Comparison of ENCODE assay signal across 29 mouse cellular contexts in the genomic region with DNA sequence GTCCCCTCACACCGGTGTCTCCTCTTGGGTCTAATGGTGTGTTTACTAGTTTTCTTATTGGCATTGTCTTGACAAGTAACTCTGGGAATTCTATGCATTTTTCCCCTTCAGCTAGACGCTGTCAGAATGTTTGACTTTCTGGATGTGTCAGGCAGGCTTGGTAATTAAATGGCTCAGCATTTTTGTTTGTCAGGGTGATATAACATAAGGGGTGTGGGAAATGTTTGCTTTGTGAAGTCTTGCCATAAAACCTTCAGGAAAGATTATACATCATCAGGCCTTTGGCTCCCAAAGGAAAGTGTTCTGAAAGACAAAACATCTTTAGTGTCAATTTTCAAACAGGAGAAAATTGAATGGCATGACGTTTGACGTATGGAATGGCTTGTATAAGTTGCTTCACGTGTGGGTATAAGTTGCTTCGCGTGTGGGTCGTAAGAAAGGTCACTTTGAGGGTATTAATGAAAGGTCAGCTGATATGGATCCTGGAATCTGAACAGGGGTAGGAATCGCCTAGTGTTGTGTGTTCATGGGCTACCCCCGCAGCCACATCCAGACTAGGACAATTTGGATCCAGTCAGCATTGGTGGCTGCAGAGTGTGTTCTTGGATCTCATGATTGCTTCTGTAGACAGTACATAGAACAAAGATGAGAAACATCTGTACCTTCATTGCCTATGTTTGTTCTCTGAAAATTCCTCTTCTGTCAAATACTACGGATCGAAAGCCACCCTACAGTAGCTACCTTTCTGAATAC.
DNase-seq lines count a peak whose midpoint lies in the region; ATAC-seq and TF ChIP-seq lines count a peak whose summit lies in the region.
"Had no signal": no experiment of that assay in that cellular context is flagged by ENCODE, and none has a peak within 500 bp of the region (broad histone marks: within the 10 kb centered on the region; RNA-seq: fewer than 3 reads in every experiment).

No protein-coding gene starts in this region.

- TF ChIP-seq EP300 in lung, postnatal 0 days (IDR thresholded peaks at IDR 0.05), result peak; percentile 46

- H3K9ac ChIP-seq in heart, embryonic 12.5 days, result no peak overlapping the region
- H3K9ac ChIP-seq in kidney, postnatal 0 days (ENCODE audit: low read depth, low read length), result no peak overlapping the region
- H3K9ac ChIP-seq in lung, postnatal 0 days (replicated peaks; ENCODE audit: low read depth), result no peak overlapping the region
- H3K9ac ChIP-seq: embryonic facial prominence, embryonic 13.5 days; forebrain, embryonic 12.5 days; forebrain, postnatal 0 days; hindbrain, embryonic 14.5 days; limb, embryonic 15.5 days; liver, embryonic 13.5 days; midbrain, embryonic 12.5 days; neural tube, embryonic 13.5 days had no signal

- DNase-seq in heart, postnatal 14 days, result no peak
- DNase-seq in kidney, postnatal 0 days (ENCODE audit: low spot score), result peak; percentile 72
- DNase-seq in kidney, adult 18-20 months, result no peak
- DNase-seq in lung, postnatal 0 days (ENCODE audit: low spot score), result peak; percentile 61
- no peak for DNase-seq in lung, postnatal 4 days
- peak; percentile 30 for DNase-seq in mesoderm, embryonic 11.5 days (ENCODE audit: low read depth, low spot score)
- DNase-seq in frontal cortex, postnatal 25 days (ENCODE audit: low spot score in 2 of 2), result no peak
- DNase-seq: adrenal gland, postnatal 25 days; cerebellum, adult 11-12 months; cerebellum, adult 9-11 months; forebrain, postnatal 0 days; gastrocnemius, postnatal 14 days; kidney, postnatal 25 days; liver, embryonic 13.5 days; lung, adult 18-20 months; right cerebral cortex, postnatal 4 days; thymus, adult 18-20 months; thymus, postnatal 25 days had no signal

- H3K4me1 ChIP-seq in heart, embryonic 12.5 days (replicated peaks), result peaks cover 16% of the 10 kb centered on the region
- no peaks in the 10 kb centered on the region for H3K4me1 ChIP-seq in kidney, postnatal 0 days (replicated peaks; ENCODE audit: insufficient read depth, low read length)
- H3K4me1 ChIP-seq in lung, postnatal 0 days (ENCODE audit: insufficient read depth, low read depth, low read length), result no peaks in the 10 kb centered on the region
- H3K4me1 ChIP-seq: forebrain, embryonic 12.5 days; limb, embryonic 15.5 days; liver, embryonic 13.5 days; midbrain, embryonic 12.5 days; neural tube, embryonic 13.5 days had no signal

- H3K4me3 ChIP-seq in heart, embryonic 12.5 days, result no peak overlapping the region
- no peak overlapping the region for H3K4me3 ChIP-seq in kidney, postnatal 0 days (replicated peaks; ENCODE audit: low read depth, low read length)
- H3K4me3 ChIP-seq in lung, postnatal 0 days (ENCODE audit: low read depth, low read length), result no peak overlapping the region
- H3K4me3 ChIP-seq: embryonic facial prominence, embryonic 13.5 days; erythroblast, embryonic 14.5 days; forebrain, embryonic 12.5 days; layer of hippocampus, adult 2 months; limb, embryonic 15.5 days; liver, embryonic 13.5 days; midbrain, embryonic 12.5 days; neural tube, embryonic 13.5 days had no signal

- WGBS in heart, embryonic 12.5 days, result 70% methylated on average over 12 of the region's 12 CpGs
- 22% methylated on average over 12 of the region's 12 CpGs for WGBS in kidney, postnatal 0 days
- 40% methylated on average over 12 of the region's 12 CpGs for WGBS in lung, postnatal 0 days

- H3K36me3 ChIP-seq in heart, embryonic 12.5 days, result no peaks in the 10 kb centered on the region
- no peaks in the 10 kb centered on the region for H3K36me3 ChIP-seq in kidney, postnatal 0 days (ENCODE audit: insufficient read depth, low read length)
- no peaks in the 10 kb centered on the region for H3K36me3 ChIP-seq in lung, postnatal 0 days (ENCODE audit: insufficient read depth, low read length)
- H3K36me3 ChIP-seq: embryonic facial prominence, embryonic 13.5 days; forebrain, embryonic 12.5 days; limb, embryonic 15.5 days; liver, embryonic 13.5 days; midbrain, embryonic 12.5 days; neural tube, embryonic 13.5 days had no signal

- H3K4me2 ChIP-seq in heart, embryonic 12.5 days, result 0 out of 2 replicates have a peak overlapping the region, but pooled peaks have one; percentile 13
- 0 out of 2 replicates have a peak overlapping the region, but pooled peaks have one; percentile 3 for H3K4me2 ChIP-seq in kidney, postnatal 0 days (ENCODE audit: low read length)
- no peak overlapping the region for H3K4me2 ChIP-seq in lung, postnatal 0 days (replicated peaks; ENCODE audit: low read depth, low read length)
- H3K4me2 ChIP-seq: embryonic facial prominence, embryonic 13.5 days; forebrain, embryonic 12.5 days; hindbrain, embryonic 14.5 days; limb, embryonic 15.5 days; liver, embryonic 13.5 days; midbrain, embryonic 12.5 days; neural tube, embryonic 13.5 days had no signal

- no peak for TF ChIP-seq CTCF in kidney, postnatal 0 days (IDR thresholded peaks at IDR 0.05; ENCODE audit: low read depth)
- TF ChIP-seq CTCF in lung, postnatal 0 days (IDR thresholded peaks at IDR 0.05), result no peak

- no peak for ATAC-seq in heart, embryonic 12.5 days (ENCODE audit: insufficient number of reproducible peaks, low FRiP score)
- ATAC-seq in kidney, postnatal 0 days (replicated peaks; ENCODE audit: low FRiP score, low read depth), result no peak
- peak; percentile 55 for ATAC-seq in lung, postnatal 0 days
- ATAC-seq: forebrain, postnatal 0 days; intestine, postnatal 0 days had no signal

- no peaks in the 10 kb centered on the region for H3K27me3 ChIP-seq in heart, embryonic 12.5 days (replicated peaks)
- H3K27me3 ChIP-seq in kidney, postnatal 0 days (ENCODE audit: insufficient read depth, low read length), result no peaks in the 10 kb centered on the region
- H3K27me3 ChIP-seq in lung, postnatal 0 days (replicated peaks; ENCODE audit: insufficient read depth, low read length), result no peaks in the 10 kb centered on the region
- H3K27me3 ChIP-seq: embryonic facial prominence, embryonic 13.5 days; forebrain, embryonic 12.5 days; limb, embryonic 15.5 days; liver, embryonic 13.5 days; midbrain, embryonic 12.5 days; neural tube, embryonic 13.5 days had no signal

- H3K9me3 ChIP-seq in heart, embryonic 12.5 days (replicated peaks), result 0 out of 2 replicates have a peak, but pooled peaks cover 3% of the 10 kb centered on the region
- H3K9me3 ChIP-seq in kidney, postnatal 0 days (replicated peaks; ENCODE audit: low read length), result no peaks in the 10 kb centered on the region
- no peaks in the 10 kb centered on the region for H3K9me3 ChIP-seq in lung, postnatal 0 days (ENCODE audit: low read length)
- H3K9me3 ChIP-seq: embryonic facial prominence, embryonic 13.5 days; forebrain, embryonic 12.5 days; limb, embryonic 15.5 days; liver, embryonic 13.5 days; midbrain, embryonic 12.5 days; neural tube, embryonic 13.5 days had no signal

- no peak overlapping the region for H3K27ac ChIP-seq in heart, embryonic 12.5 days (ENCODE audit: poor library complexity, severe bottlenecking)
- no peak overlapping the region for H3K27ac ChIP-seq in kidney, postnatal 0 days
- H3K27ac ChIP-seq in lung, postnatal 0 days (ENCODE audit: low read length), result no peak overlapping the region
- H3K27ac ChIP-seq: embryonic facial prominence, embryonic 13.5 days; forebrain, embryonic 12.5 days; hindbrain, embryonic 14.5 days; layer of hippocampus, adult 2 months; limb, embryonic 15.5 days; liver, embryonic 13.5 days; midbrain, embryonic 12.5 days; neural tube, embryonic 13.5 days; stomach, postnatal 0 days had no signal

- intact Hi-C loops in heart, postnatal 14 days (cut with DNase I), result no loop called here

Comparison
In these comparisons a context has a peak if more than half of its experiments do, and no peak if none do; other contexts are left out.
1. DNase-seq: peak in kidney, postnatal 0 days (single experiment), lung, postnatal 0 days (single experiment) and mesoderm, embryonic 11.5 days (single experiment); none in heart, postnatal 14 days (0 of 2), kidney, adult 18-20 months (single experiment), lung, postnatal 4 days (0 of 2) and frontal cortex, postnatal 25 days (0 of 2).